Mouse (Mus musculus): ENCODE data around the gene Olfr1102.

The Olfr1102 gene

GRCm38 (mm10) chr2:86998098-86998497 is at the start of gene Olfr1102:
Gene Olfr1102, plus strand, starts transcription at chr2:86998398.
- DNase-seq, result no peak

DNA sequence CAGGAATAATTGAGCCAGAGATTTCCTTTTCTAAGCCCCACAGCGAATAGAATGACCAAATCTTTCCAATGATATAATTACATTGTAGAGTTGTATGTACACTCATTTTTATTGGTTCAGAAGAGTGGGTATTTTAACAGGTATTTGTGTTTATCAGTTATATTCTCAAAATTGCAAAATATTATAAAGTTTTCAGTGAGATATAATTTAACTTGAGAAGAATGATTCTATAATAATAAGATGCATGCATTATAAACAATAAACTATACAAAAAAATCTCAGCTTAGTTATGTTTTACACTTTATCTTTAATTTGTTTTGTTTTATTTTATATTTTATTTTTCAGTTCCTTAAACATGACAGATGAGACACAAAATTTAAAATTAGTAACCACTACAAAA is 37.6 kb upstream of the Olfr1102 start, which contains the start of gene Olfr1099:
Olfr1099 (minus strand) TSS at position 101 of the 400 bp plus-strand sequence.
- no peak for DNase-seq

DNA sequence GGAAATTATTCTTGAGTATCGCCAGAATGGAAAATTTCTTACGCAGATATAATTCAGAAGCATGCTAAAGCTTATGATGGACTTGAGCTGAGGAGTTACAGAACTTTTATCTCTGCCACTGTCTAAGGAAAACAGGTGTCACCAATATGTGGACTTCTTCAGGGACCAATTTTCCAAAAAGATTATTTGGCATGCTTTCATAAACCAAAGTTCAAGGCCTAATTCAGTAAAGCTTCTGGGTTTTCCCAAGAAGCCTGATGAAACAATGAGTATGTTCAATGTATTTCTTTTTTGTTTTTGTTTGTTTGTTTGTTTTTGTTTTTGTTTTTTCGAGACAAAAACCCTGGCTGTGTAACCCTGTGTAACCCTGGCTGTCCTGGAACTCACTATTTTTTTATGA is 18.3 kb upstream of the Olfr1102 start, which contains the start of gene Olfr1100:
Olfr1100 (minus strand) TSS at position 101 of the 400 bp plus-strand sequence.
- no peak for DNase-seq

GRCm38 (mm10) chr2:86991121-86991520 is 7.1 kb upstream of the Olfr1102 start, which contains the start of gene Olfr1101:
Gene Olfr1101, minus strand, starts transcription at chr2:86991221.
- no peak for DNase-seq

DNA sequence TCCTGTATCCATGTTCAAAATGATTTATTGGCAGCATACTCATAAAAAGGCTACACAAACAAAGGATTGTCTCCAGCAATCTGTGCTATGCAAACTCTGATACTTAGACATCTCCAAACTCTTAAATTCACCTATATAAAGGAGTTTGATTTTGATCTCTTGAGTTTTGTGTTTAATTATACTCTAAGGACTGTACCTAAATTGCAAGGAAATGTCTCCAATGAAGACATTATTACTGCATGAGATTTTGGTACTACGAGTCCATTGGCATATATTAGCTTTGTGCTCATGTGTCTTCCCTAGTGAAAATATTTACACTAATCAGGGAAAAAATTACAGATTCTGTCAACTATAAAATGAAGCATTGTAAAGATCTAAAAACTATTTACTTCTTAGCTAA is 28.8 kb downstream of the Olfr1102 start, which contains the start of gene Olfr1104:
Olfr1104 (minus strand) TSS at position 101 of the 400 bp plus-strand sequence.
- DNase-seq, result no peak

GRCm38 (mm10) chr2:87036431-87036830 is 38.2 kb downstream of the Olfr1102 start, which contains the start of gene Olfr1105:
Gene Olfr1105, minus strand, starts transcription at chr2:87036531.
- DNase-seq, result no peak

DNA sequence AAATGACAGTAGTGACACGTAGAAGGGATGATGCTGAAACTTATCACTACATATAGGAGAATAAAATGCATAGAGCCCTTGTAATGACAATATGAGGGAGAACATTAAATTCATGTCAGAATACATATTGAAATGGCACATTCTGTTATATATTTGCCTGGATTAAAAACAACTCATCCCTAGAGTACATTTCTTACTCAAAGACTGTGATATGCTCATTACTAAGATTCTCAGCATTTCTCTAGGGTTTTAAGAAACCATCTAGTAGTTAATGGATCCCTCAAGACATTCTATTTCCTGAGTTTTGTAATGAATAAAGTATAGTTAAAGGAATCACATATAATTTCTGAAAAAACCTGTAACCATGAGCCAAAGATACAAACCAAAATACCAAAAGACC is 54.0 kb downstream of the Olfr1102 start, which contains the start of gene Olfr1106:
Olfr1106 (minus strand) TSS at position 101 of the 400 bp plus-strand sequence.
- DNase-seq, result no peak

Measured in kidney, adult 9 months (tissue).